Mouse (Mus musculus): ENCODE measurements around the gene Ist1. TPM values are rescaled to one million over a fixed set of nuclear protein-coding genes. Genes with fewer than 3 reads are reported as not detected.

Ist1 gene
- polyA plus RNA-seq, 1 experiment: 26.3 TPM

GRCm38 (mm10) chr8:109691769-109692168, 1.3 kb downstream of the Ist1 start:
- Histone ChIP-seq H3K27me3 (ENCODE audit: control insufficient read depth, insufficient read depth, low read length) (no peaks in the 10 kb centered on the region), H3K4me1 (ENCODE audit: control insufficient read depth, insufficient read depth, insufficient read length) (peaks cover 12% of the 10 kb centered on the region; the same call in 1 of the 2 replicates), H3K27ac (ENCODE audit: insufficient read depth, low read length) (no peak overlapping the region), H3K4me3 (ENCODE audit: extremely low read depth, insufficient read depth, insufficient read length) (no peak overlapping the region), H3K36me3 (ENCODE audit: control insufficient read depth, insufficient read depth, low read length) (no peaks in the 10 kb centered on the region)
- no peak for DNase-seq (ENCODE audit: low read depth in 1 of 2, low spot score in 2 of 2)
- 39% methylated on average over 5 of the region's 5 CpGs for WGBS
- TF ChIP-seq CTCF (IDR thresholded peaks at IDR 0.05; ENCODE audit: extremely low read depth, insufficient read depth, insufficient read length, insufficient replicate concordance): 0 out of 2 replicates have a peak, but pooled peaks have one; percentile 2
- no peak for TF ChIP-seq POLR2A (IDR thresholded peaks at IDR 0.05; ENCODE audit: low read depth, low read length)

GRCm38 (mm10) chr8:109687248-109687647, 5.8 kb downstream of the Ist1 start:
- 75% methylated on average over 5 of the region's 5 CpGs for WGBS
- TF ChIP-seq CTCF (IDR thresholded peaks at IDR 0.05; ENCODE audit: extremely low read depth, insufficient read depth, insufficient read length, insufficient replicate concordance) (no peak), POLR2A (IDR thresholded peaks at IDR 0.05; ENCODE audit: low read depth, low read length) (no peak)
- H3K27ac ChIP-seq (ENCODE audit: insufficient read depth, low read length): no peak overlapping the region

DNA sequence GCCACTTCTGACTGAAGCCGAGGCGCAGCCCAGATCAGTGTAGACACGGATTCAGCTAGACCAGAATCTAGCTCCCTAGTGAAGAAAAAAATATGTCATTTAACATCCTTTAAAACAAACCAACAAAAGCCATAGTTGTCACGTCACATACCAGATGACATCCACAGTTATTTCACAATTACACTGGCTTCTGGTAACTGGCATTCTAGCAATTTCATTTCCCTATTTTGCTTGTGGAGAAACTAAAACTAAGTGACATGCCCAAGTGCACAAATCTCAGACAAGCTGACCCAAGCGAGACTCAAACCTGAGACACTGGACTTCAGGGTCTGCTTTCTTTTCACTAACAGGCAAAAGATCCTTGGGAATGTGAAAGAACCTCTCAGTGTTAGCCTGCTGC, 10.9 kb downstream of the Ist1 start:
- Histone ChIP-seq H3K4me1 (ENCODE audit: control insufficient read depth, insufficient read depth, insufficient read length) (peaks cover 1% of the 10 kb centered on the region; the same call in 1 of the 2 replicates), H3K27me3 (ENCODE audit: control insufficient read depth, insufficient read depth, low read length) (no peaks in the 10 kb centered on the region), H3K27ac (ENCODE audit: insufficient read depth, low read length) (no peak overlapping the region), H3K4me3 (ENCODE audit: extremely low read depth, insufficient read depth, insufficient read length) (no peak overlapping the region), H3K36me3 (ENCODE audit: control insufficient read depth, insufficient read depth, low read length) (peaks cover 41% of the 10 kb centered on the region)
- 72% methylated on average over 5 of the region's 5 CpGs for WGBS
- TF ChIP-seq CTCF (IDR thresholded peaks at IDR 0.05; ENCODE audit: extremely low read depth, insufficient read depth, insufficient read length, insufficient replicate concordance): no peak
- no peak for DNase-seq (ENCODE audit: low read depth in 1 of 2, low spot score in 2 of 2)

More at GRCm38 (mm10) chr8:109687248-109687647, 5.8 kb downstream of the Ist1 start:
- no peaks in the 10 kb centered on the region for H3K27me3 ChIP-seq (ENCODE audit: control insufficient read depth, insufficient read depth, low read length)
- DNase-seq (ENCODE audit: low read depth in 1 of 2, low spot score in 2 of 2): no peak
- peaks cover 8% of the 10 kb centered on the region for H3K36me3 ChIP-seq (ENCODE audit: control insufficient read depth, insufficient read depth, low read length)
- no peak overlapping the region for H3K4me3 ChIP-seq (ENCODE audit: extremely low read depth, insufficient read depth, insufficient read length)
- peaks cover 9% of the 10 kb centered on the region; the same call in 1 of the 2 replicates for H3K4me1 ChIP-seq (ENCODE audit: control insufficient read depth, insufficient read depth, insufficient read length)

- WGBS: 75% methylated on average over 3 of the region's 3 CpGs
- Histone ChIP-seq H3K4me3 (ENCODE audit: extremely low read depth, insufficient read depth, insufficient read length) (no peak overlapping the region), H3K4me1 (ENCODE audit: control insufficient read depth, insufficient read depth, insufficient read length) (no peaks in the 10 kb centered on the region), H3K27ac (ENCODE audit: insufficient read depth, low read length) (no peak overlapping the region), H3K36me3 (ENCODE audit: control insufficient read depth, insufficient read depth, low read length) (peaks cover 44% of the 10 kb centered on the region), H3K27me3 (ENCODE audit: control insufficient read depth, insufficient read depth, low read length) (no peaks in the 10 kb centered on the region)
- TF ChIP-seq CTCF (IDR thresholded peaks at IDR 0.05; ENCODE audit: extremely low read depth, insufficient read depth, insufficient read length, insufficient replicate concordance) (no peak), POLR2A (IDR thresholded peaks at IDR 0.05; ENCODE audit: low read depth, low read length) (no peak)
- no peak for DNase-seq (ENCODE audit: low read depth in 1 of 2, low spot score in 2 of 2)
These were observed 11.5 kb downstream of the Ist1 start for GRCm38 (mm10) chr8:109681535-109681934.

DNA sequence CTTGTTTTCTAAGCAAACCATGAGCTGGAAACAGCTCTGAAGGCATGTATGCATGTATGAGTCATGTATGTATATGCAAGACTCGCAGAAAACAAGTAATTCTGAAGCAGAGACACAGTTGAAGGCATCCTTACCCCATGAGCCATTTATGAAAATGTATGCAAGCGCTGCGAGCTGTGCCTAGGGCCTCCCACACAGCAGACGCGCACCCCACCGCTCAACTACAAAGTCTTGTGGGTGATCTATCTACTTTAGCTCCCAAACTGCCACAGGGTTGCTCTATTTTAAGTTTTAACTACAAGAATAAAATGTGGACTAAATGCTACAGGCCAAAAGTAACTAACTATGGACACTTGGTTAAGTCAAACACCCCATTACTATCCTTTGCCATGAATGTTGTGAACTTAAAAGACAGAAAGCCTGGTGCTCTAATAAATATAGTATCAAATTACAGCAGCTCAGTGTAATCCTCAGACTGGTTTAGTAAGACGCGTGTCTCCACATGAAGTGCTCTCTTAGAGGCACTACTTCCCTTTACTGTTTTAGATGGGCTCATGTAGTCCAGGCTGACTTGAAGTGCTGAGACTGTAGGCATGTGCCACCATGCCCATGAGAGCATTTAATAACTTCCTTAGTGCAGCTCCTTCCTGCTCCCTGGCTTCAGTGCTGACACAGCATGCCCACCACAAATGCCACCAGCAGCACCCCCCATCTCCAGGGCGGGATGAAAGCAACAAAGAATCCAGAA, 17.0 kb downstream of the Ist1 start:
- Histone ChIP-seq H3K4me3 (ENCODE audit: extremely low read depth, insufficient read depth, insufficient read length) (no peak overlapping the region), H3K36me3 (ENCODE audit: control insufficient read depth, insufficient read depth, low read length) (peaks cover 66% of the 10 kb centered on the region), H3K4me1 (ENCODE audit: control insufficient read depth, insufficient read depth, insufficient read length) (no peaks in the 10 kb centered on the region), H3K27ac (ENCODE audit: insufficient read depth, low read length) (no peak overlapping the region), H3K27me3 (ENCODE audit: control insufficient read depth, insufficient read depth, low read length) (no peaks in the 10 kb centered on the region)
- 87% methylated on average over 9 of the region's 9 CpGs for WGBS
- TF ChIP-seq POLR2A (IDR thresholded peaks at IDR 0.05; ENCODE audit: low read depth, low read length) (no peak), CTCF (IDR thresholded peaks at IDR 0.05; ENCODE audit: extremely low read depth, insufficient read depth, insufficient read length, insufficient replicate concordance) (no peak)
- DNase-seq (ENCODE audit: low read depth in 1 of 2, low spot score in 2 of 2): no peak

DNA sequence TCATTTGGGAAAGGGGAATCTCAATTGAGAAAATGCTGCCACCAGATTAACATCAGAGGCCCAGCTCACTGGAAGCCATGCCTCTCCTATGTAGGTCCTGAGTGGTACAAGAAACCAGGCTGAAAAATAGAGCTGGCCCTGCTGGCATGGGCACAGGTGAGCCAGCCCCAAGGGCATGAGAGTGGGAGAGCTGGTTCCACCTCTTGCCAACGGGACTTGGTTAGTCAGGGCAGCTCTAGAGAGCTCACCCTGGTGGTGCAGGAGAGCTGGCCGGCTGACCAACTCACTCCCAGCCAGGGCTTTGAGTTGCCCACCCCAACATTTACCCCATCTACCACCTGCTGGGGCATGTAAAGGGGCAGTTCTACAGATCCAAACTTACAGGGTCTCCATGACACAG, 19.5 kb downstream of the Ist1 start:
- no peak overlapping the region for H3K27ac ChIP-seq (ENCODE audit: insufficient read depth, low read length)
- peaks cover 58% of the 10 kb centered on the region for H3K36me3 ChIP-seq (ENCODE audit: control insufficient read depth, insufficient read depth, low read length)
- 100% methylated on average over 2 of the region's 2 CpGs for WGBS
- no peak overlapping the region for H3K4me3 ChIP-seq (ENCODE audit: extremely low read depth, insufficient read depth, insufficient read length)
- no peak for TF ChIP-seq CTCF (IDR thresholded peaks at IDR 0.05; ENCODE audit: extremely low read depth, insufficient read depth, insufficient read length, insufficient replicate concordance)
- TF ChIP-seq POLR2A (IDR thresholded peaks at IDR 0.05; ENCODE audit: low read depth, low read length): no peak
- no peaks in the 10 kb centered on the region for H3K27me3 ChIP-seq (ENCODE audit: control insufficient read depth, insufficient read depth, low read length)
- H3K4me1 ChIP-seq (ENCODE audit: control insufficient read depth, insufficient read depth, insufficient read length): no peaks in the 10 kb centered on the region
- DNase-seq (ENCODE audit: low read depth in 1 of 2, low spot score in 2 of 2): no peak

DNA sequence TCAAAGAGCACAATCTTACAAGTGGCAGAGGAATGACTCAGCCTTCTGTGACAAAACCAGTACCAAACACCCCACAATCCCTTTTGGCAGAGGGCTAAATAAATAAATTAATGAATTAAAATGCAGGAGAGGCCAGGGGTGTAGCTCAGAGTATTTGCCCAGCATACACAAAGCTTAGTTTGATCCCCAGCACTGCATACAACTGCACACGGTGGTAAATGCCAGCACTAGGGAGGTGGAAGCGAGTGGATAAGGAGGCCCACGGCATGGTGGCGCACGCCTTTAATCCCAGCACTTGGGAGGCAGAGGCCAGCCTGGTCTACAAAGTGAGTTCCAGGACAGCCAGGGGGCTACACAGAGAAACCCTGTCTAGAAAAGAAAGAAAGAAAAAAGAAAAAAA, 20.4 kb downstream of the Ist1 start:
- Histone ChIP-seq H3K27ac (ENCODE audit: insufficient read depth, low read length) (no peak overlapping the region), H3K36me3 (ENCODE audit: control insufficient read depth, insufficient read depth, low read length) (peaks cover 56% of the 10 kb centered on the region), H3K27me3 (ENCODE audit: control insufficient read depth, insufficient read depth, low read length) (no peaks in the 10 kb centered on the region), H3K4me3 (ENCODE audit: extremely low read depth, insufficient read depth, insufficient read length) (no peak overlapping the region), H3K4me1 (ENCODE audit: control insufficient read depth, insufficient read depth, insufficient read length) (no peaks in the 10 kb centered on the region)
- DNase-seq (ENCODE audit: low read depth in 1 of 2, low spot score in 2 of 2): no peak
- 97% methylated on average over 5 of the region's 5 CpGs for WGBS
- TF ChIP-seq POLR2A (IDR thresholded peaks at IDR 0.05; ENCODE audit: low read depth, low read length): no peak
- no peak for TF ChIP-seq CTCF (IDR thresholded peaks at IDR 0.05; ENCODE audit: extremely low read depth, insufficient read depth, insufficient read length, insufficient replicate concordance)
